In the genomic region with DNA sequence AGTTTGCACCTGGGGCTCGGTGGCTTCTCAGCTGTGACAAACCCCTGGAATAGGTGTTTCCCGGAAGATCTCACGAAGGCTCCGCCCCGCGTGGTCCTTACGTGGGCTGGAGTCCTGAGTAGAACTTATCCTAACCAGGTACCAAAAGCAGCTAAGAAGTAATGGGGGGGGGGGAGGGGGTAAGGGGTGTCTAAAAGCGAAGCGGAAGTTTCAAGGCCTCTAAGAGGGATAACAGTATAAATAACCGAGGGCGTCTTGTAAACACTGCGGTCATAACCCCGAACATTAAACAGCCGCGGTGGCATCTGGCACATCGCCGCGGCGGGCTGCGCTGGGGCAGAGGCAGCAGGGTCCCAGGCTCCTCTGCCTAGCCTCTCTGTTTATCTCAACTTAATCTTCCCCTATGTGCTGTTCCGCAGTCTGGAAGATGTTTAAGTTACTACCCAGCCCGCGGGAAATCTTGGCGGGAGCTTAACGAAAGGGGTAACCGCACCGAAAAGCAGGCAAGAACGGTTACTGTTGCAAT, we compare ENCODE assay signal across 11 mouse cellular contexts. TPM values are rescaled to one million over a fixed set of nuclear protein-coding genes. Genes with fewer than 3 reads are reported as not detected.
A peak's percentile ranks its signal among the peaks of the same experiment; 100 is the strongest.
DNase-seq lines count a peak whose midpoint lies in the region; ATAC-seq and TF ChIP-seq lines count a peak whose summit lies in the region.
"Had no signal": no experiment of that assay in that cellular context is flagged by ENCODE, and none has a peak within 500 bp of the region (broad histone marks: within the 10 kb centered on the region; RNA-seq: fewer than 3 reads in every experiment).

No protein-coding gene starts in this region.

- no peak overlapping the region for H3K4me2 ChIP-seq in forebrain, embryonic 11.5 days (ENCODE audit: low read depth, low read length, severe bottlenecking)
- no peak overlapping the region for H3K4me2 ChIP-seq in forebrain, embryonic 16.5 days (ENCODE audit: low read length)
- 0 out of 2 replicates have a peak overlapping the region, but pooled peaks have one; percentile 8 for H3K4me2 ChIP-seq in liver, embryonic 13.5 days
- H3K4me2 ChIP-seq: liver, embryonic 15.5 days had no signal

- H3K9ac ChIP-seq in forebrain, embryonic 11.5 days (ENCODE audit: low read length): no peak overlapping the region
- H3K9ac ChIP-seq in forebrain, embryonic 16.5 days (replicated peaks; ENCODE audit: low read depth, low read length): no peak overlapping the region
- H3K9ac ChIP-seq in liver, embryonic 13.5 days: no peak overlapping the region
- H3K9ac ChIP-seq: liver, embryonic 15.5 days had no signal

- WGBS in forebrain, embryonic 11.5 days: under 1% methylated on average over 28 of the region's 28 CpGs
- 1% methylated on average over 28 of the region's 28 CpGs for WGBS in forebrain, embryonic 16.5 days
- WGBS in spleen, adult 2 months: 3% methylated on average over 28 of the region's 28 CpGs
- 1% methylated on average over 28 of the region's 28 CpGs for WGBS in liver, embryonic 13.5 days (ENCODE audit: insufficient replicate concordance)

- H3K4me3 ChIP-seq in forebrain, embryonic 11.5 days (ENCODE audit: low read depth, low read length): no peak overlapping the region
- no peak overlapping the region for H3K4me3 ChIP-seq in forebrain, embryonic 16.5 days (replicated peaks; ENCODE audit: low read length)
- H3K4me3 ChIP-seq in spleen, adult 2 months (ENCODE audit: extremely low read depth, insufficient read depth, insufficient read length): peak overlapping the region; percentile 7; the same call in 1 of the 2 replicates
- H3K4me3 ChIP-seq in liver, embryonic 13.5 days (replicated peaks): no peak overlapping the region
- H3K4me3 ChIP-seq: forebrain, embryonic 10.5 days; liver, embryonic 15.5 days had no signal

- intact Hi-C loops in left cerebral cortex, postnatal 4 days (cut with DNase I): no loop called here

- no peaks in the 10 kb centered on the region for H3K36me3 ChIP-seq in forebrain, embryonic 11.5 days (ENCODE audit: control insufficient read depth, insufficient read depth, low read length)
- no peaks in the 10 kb centered on the region for H3K36me3 ChIP-seq in forebrain, embryonic 16.5 days (ENCODE audit: control insufficient read depth, insufficient read depth)
- H3K36me3 ChIP-seq in spleen, adult 2 months (ENCODE audit: control insufficient read depth, insufficient read depth, low read length): no peaks in the 10 kb centered on the region
- H3K36me3 ChIP-seq in liver, embryonic 13.5 days: no peaks in the 10 kb centered on the region
- H3K36me3 ChIP-seq: forebrain, embryonic 10.5 days; liver, embryonic 15.5 days had no signal

- TF ChIP-seq CTCF in spleen, adult 2 months (IDR thresholded peaks at IDR 0.05; ENCODE audit: extremely low read depth, insufficient read depth, insufficient read length, insufficient replicate concordance): no peak

- H3K4me1 ChIP-seq in forebrain, embryonic 11.5 days (replicated peaks; ENCODE audit: control insufficient read depth, insufficient read depth, low read length): peaks cover 7% of the 10 kb centered on the region; the same call in 1 of the 2 replicates
- peaks cover 6% of the 10 kb centered on the region for H3K4me1 ChIP-seq in forebrain, embryonic 16.5 days (replicated peaks; ENCODE audit: control insufficient read depth, insufficient read depth, low read length)
- H3K4me1 ChIP-seq in spleen, adult 2 months (ENCODE audit: control insufficient read depth, insufficient read depth, insufficient read length): no peaks in the 10 kb centered on the region
- H3K4me1 ChIP-seq in liver, embryonic 13.5 days (replicated peaks): no peaks in the 10 kb centered on the region
- H3K4me1 ChIP-seq: liver, embryonic 15.5 days had no signal

- DNase-seq in forebrain, embryonic 11.5 days (ENCODE audit: low spot score): peak; percentile 59
- DNase-seq in spleen, adult 2 months (ENCODE audit: low read depth in 1 of 2, low spot score in 2 of 2): no peak
- no peak for DNase-seq in spleen, adult 18-20 months
- no peak for DNase-seq in liver, embryonic 13.5 days
- DNase-seq in testis, postnatal 10 days (ENCODE audit: low spot score): peak; percentile 47
- DNase-seq in left cerebral cortex, postnatal 4 days: no peak
- no peak for DNase-seq in gastrocnemius, adult 8-10 months (ENCODE audit: low spot score in 2 of 2)

- H3K27me3 ChIP-seq in forebrain, embryonic 11.5 days (ENCODE audit: control insufficient read depth, insufficient read depth, low read length): peaks cover 80% of the 10 kb centered on the region
- peaks cover 70% of the 10 kb centered on the region for H3K27me3 ChIP-seq in forebrain, embryonic 16.5 days (replicated peaks; ENCODE audit: control insufficient read depth, insufficient read depth, low read length)
- H3K27me3 ChIP-seq in spleen, adult 2 months (ENCODE audit: control insufficient read depth, insufficient read depth, low read length): peaks cover 18% of the 10 kb centered on the region
- H3K27me3 ChIP-seq in liver, embryonic 13.5 days: peaks cover 90% of the 10 kb centered on the region

- no peak for ATAC-seq in forebrain, embryonic 11.5 days (replicated peaks; ENCODE audit: low FRiP score)
- no peak for ATAC-seq in forebrain, embryonic 16.5 days
- ATAC-seq in liver, embryonic 13.5 days (ENCODE audit: low read depth): no peak
- ATAC-seq: hindbrain, embryonic 16.5 days had no signal

- H3K9me3 ChIP-seq in forebrain, embryonic 11.5 days (ENCODE audit: control insufficient read depth, low read length): no peaks in the 10 kb centered on the region
- H3K9me3 ChIP-seq in forebrain, embryonic 16.5 days (ENCODE audit: control insufficient read depth, low read length): no peaks in the 10 kb centered on the region
- no peaks in the 10 kb centered on the region for H3K9me3 ChIP-seq in liver, embryonic 13.5 days (replicated peaks)
- H3K9me3 ChIP-seq: forebrain, embryonic 10.5 days; liver, embryonic 15.5 days had no signal

- no peak overlapping the region for H3K27ac ChIP-seq in forebrain, embryonic 11.5 days (ENCODE audit: low read depth, low read length)
- no peak overlapping the region for H3K27ac ChIP-seq in forebrain, embryonic 16.5 days (ENCODE audit: low read length)
- H3K27ac ChIP-seq in spleen, adult 2 months (ENCODE audit: insufficient read depth, low read length): peak overlapping the region; percentile 29; the same call in 1 of the 2 replicates
- H3K27ac ChIP-seq in liver, embryonic 13.5 days: no peak overlapping the region
- H3K27ac ChIP-seq: forebrain, embryonic 10.5 days; liver, embryonic 15.5 days had no signal

- no peak for TF ChIP-seq POLR2A in spleen, adult 2 months (IDR thresholded peaks at IDR 0.05; ENCODE audit: low read depth, low read length)

RNA-seq across cellular contexts. Expression of gene Tcf21, which starts 3.7 kb away (rescaled TPM):
- not detected in 2 replicates for polyA plus RNA-seq in forebrain, embryonic 11.5 days (2014; fragmentation: Nextera tagmentation; extraction: Ambion mirVana)
- 0.22 and 0.71 TPM in 2 replicates for polyA plus RNA-seq in forebrain, embryonic 16.5 days (2015; fragmentation: Nextera tagmentation; extraction: Ambion mirVana)
- 95.4 and 113 TPM in 2 replicates for polyA plus RNA-seq in spleen, adult 2 months (2012; rRNA removed)
- polyA plus RNA-seq in liver, embryonic 13.5 days (2015; fragmentation: Nextera tagmentation; extraction: Ambion mirVana): 6.2 and 7.2 TPM in 2 replicates
- total RNA-seq in left cerebral cortex, postnatal 4 days (2021): not detected
- total RNA-seq in gastrocnemius, adult 8-10 months (2022): not detected
- polyA plus RNA-seq: forebrain, embryonic 10.5 days had no signal

Comparison
In these comparisons a context has a peak if more than half of its experiments do, and no peak if none do; other contexts are left out.
1. DNase-seq: peak in forebrain, embryonic 11.5 days (single experiment) and testis, postnatal 10 days (single experiment); none in spleen, adult 2 months (0 of 2), spleen, adult 18-20 months (0 of 2), liver, embryonic 13.5 days (single experiment), left cerebral cortex, postnatal 4 days (single experiment) and gastrocnemius, adult 8-10 months (0 of 2).
2. RNA of gene Tcf21, which starts 3.7 kb away (polyA plus RNA-seq): 95.4 to 113 TPM in spleen, adult 2 months; 6.2 to 7.2 TPM in liver, embryonic 13.5 days, 0.22 to 0.71 TPM in forebrain, embryonic 16.5 days and not detected in forebrain, embryonic 11.5 days; every median in the first group is over 10 times any median in the second.